Mouse (Mus musculus) bone marrow macrophage, adult 2 months (primary cell): ENCODE measurements around the gene Topbp1.

ENCODE experiments used
- CTCF ChIP-seq: IDR thresholded peaks from 2 replicates; pipeline ENCODE4 v1.5.1; 2012; ENCODE audit warnings: low read depth, mild to moderate bottlenecking, low read length, moderate library complexity
- POLR2A ChIP-seq: IDR thresholded peaks from 2 replicates; pipeline ENCODE4 v1.6.1; 2012; ENCODE audit warnings: mild to moderate bottlenecking, low read depth, low read length, borderline replicate concordance

GRCm38 (mm10) chr9:103393256-103393655 lies 88.2 kb downstream of the Topbp1 start:
- TF ChIP-seq CTCF: no peak
- no peak for TF ChIP-seq POLR2A
